Mouse (Mus musculus) kidney, embryonic 16.5 days (tissue): ENCODE results near the gene Adgrf3. TPM values are rescaled to one million over a fixed set of nuclear protein-coding genes. Genes with fewer than 3 reads are reported as not detected.
"Not testable (repeated sequence)": the region's sequence is repeated elsewhere in the genome, so short reads cannot be mapped to it uniquely, and the experiment has no call there.

Experiments
- ATAC-seq: fragments of 200-750 bp; cut with Nextera tagmentation; 2 replicates; pipeline ENCODE4 v1.8.0; 2017; ENCODE audit warnings: moderate TSS enrichment; ENCODE audit not compliant: low FRiP score, low TSS enrichment
- H3K27ac ChIP-seq: fragments of 300-500 bp; sonication (generic); 2 replicates; pipeline ENCODE4 v1.5.1; 2014; ENCODE audit warnings: low read length
- H3K27me3 ChIP-seq: fragments of 300-500 bp; sonication (generic); 2 replicates; pipeline ENCODE4 v1.6.1; 2014; ENCODE audit warnings: low read length, control low read depth, mixed read lengths; ENCODE audit not compliant: insufficient read depth
- H3K36me3 ChIP-seq: fragments of 300-500 bp; sonication (generic); 2 replicates; pipeline ENCODE4 v1.6.1; 2014; ENCODE audit warnings: low read length, control low read depth, mixed read lengths; ENCODE audit not compliant: insufficient read depth
- H3K4me1 ChIP-seq: fragments of 300-500 bp; sonication (generic); 2 replicates; pipeline ENCODE4 v1.6.1; 2014; ENCODE audit warnings: low read length, control low read depth, mixed read lengths; ENCODE audit not compliant: insufficient read depth
- H3K4me2 ChIP-seq: fragments of 300-500 bp; sonication (generic); replicated peaks from 2 replicates; pipeline ENCODE4 v1.6.1; 2014; ENCODE audit warnings: low read depth, low read length
- H3K4me3 ChIP-seq: fragments of 300-500 bp; sonication (generic); 2 replicates; pipeline ENCODE4 v1.5.1; 2014; ENCODE audit warnings: mild to moderate bottlenecking, low read length
- H3K9ac ChIP-seq: fragments of 300-500 bp; sonication (generic); replicated peaks from 2 replicates; pipeline ENCODE4 v1.6.1; 2014; ENCODE audit warnings: low read length
- H3K9me3 ChIP-seq: fragments of 300-500 bp; sonication (generic); 2 replicates; pipeline ENCODE4 v1.6.1; 2016; ENCODE audit warnings: low read length, control low read depth
- WGBS: fragments of 180-500 bp; shearing (Covaris S2); extraction: QIAGEN DNeasy Blood & Tissue Kit; methylation state at CpG from one replicate; pipeline ENCODE4 v1.1.7; 2014; 5-methylcytosine and 5-hydroxymethylcytosine counted together
- polyA plus RNA-seq: library from polyadenylated mRNA; unstranded; fragments of >200 nt; fragmentation: Nextera tagmentation; extraction: Ambion mirVana; gene quantifications from 2 replicates; pipeline ENCODE4 v1.2.1, GENCODE M21; 2015

The Adgrf3 gene
- polyA plus RNA-seq, 1 experiment from 2014 or later, result 0.40 TPM

DNA sequence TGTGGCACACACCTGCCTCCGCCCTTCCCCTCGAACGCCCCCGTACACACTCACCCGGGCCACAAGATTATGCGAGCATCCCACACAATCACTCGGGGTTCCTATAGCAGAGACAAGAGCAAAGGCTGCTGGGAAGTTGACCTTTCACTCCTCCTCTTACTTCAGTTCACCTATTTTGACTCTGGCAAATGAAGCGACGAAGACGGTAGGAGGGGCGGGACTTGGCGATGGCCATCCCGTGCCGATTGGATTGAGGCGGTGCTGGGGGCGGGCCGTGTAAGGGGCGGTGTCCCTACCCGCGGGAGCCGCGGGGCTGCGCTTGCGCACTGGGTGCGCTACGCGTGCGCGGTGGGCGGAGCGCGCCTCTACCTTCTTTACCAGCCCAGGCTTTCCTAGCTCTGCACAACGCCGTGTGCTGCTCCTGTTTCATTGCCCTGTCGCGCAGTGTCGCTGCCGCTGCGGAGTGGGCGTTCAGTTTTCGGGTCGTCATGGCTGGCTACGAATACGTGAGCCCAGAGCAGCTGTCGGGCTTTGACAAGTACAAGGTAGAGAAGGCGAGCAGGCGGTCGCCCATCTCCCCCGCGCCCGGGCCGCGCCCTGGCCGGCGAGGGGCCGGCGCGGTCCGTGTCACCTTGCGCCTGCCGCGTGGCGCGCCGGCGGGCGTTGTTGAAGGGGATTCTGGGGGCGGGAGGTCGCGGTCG lies 26.9 kb upstream of the Adgrf3 start, which contains the start of gene Selenoi:
Gene Selenoi (plus strand): TSS at position 311 of the 701 bp plus-strand sequence.
- peak; percentile 100 for ATAC-seq
- Histone ChIP-seq H3K36me3 (peaks cover 11% of the 10 kb centered on the region; the same call in 1 of the 2 replicates), H3K4me3 (peak within 1 kb of the TSS; percentile 86), H3K4me1 (peaks cover 21% of the 10 kb centered on the region), H3K9me3 (peaks cover 11% of the 10 kb centered on the region), H3K4me2 (peak within 1 kb of the TSS; percentile 80), H3K27me3 (no peaks in the 10 kb centered on the region), H3K9ac (peak within 1 kb of the TSS; percentile 82), H3K27ac (peak within 1 kb of the TSS; percentile 86)
- 2% methylated on average over 71 of the region's 71 CpGs for WGBS

DNA sequence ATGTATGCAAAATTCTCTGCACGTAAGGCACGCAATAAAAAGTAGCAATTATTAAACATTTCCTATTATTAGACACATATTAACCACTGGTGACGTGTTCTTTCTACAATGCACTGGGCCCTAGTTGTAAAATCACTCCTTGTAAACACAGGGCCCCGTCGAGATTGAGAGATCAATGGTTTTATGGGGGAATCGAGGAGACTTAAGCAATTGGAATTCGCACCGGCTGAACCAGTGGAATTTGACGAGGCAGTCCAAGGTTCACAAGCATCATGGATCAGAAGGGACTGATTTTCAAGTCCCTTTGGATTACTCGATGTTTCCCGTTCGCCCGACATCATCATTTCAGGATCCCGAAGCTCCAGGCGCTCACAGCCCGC lies 26.4 kb upstream of the Adgrf3 start:
- Histone ChIP-seq H3K4me2 (peak overlapping the region; percentile 80), H3K9me3 (peaks cover 11% of the 10 kb centered on the region), H3K36me3 (peaks cover 11% of the 10 kb centered on the region; the same call in 1 of the 2 replicates), H3K27ac (peak overlapping the region; percentile 84), H3K4me1 (peaks cover 21% of the 10 kb centered on the region), H3K9ac (peak overlapping the region; percentile 78), H3K27me3 (no peaks in the 10 kb centered on the region), H3K4me3 (peak overlapping the region; percentile 86)
- no peak; the same call in 1 of the 2 replicates for ATAC-seq
- 34% methylated on average over 16 of the region's 16 CpGs for WGBS

DNA sequence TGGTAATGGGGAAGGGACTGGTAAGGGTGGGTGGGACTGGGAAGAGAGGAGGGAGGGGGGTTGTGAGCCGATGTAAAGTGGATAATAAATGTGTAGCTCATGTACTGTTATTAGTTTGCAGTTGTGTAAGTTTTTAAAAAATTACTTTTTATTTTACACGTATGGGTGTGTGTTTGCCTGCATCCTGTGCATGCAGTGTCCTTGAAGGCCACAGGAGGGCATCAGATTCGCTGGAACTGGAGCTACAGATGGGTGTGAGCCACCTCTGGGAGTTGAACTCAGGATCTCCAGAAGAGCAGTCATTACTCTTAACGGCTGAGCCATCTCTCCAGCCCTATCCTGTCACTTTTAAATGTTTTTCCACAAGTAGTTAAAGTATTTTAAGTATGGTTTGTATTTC lies 25.4 kb upstream of the Adgrf3 start:
- Histone ChIP-seq H3K36me3 (peaks cover 11% of the 10 kb centered on the region; the same call in 1 of the 2 replicates), H3K9ac (no peak overlapping the region)
- ATAC-seq, result no peak

DNA sequence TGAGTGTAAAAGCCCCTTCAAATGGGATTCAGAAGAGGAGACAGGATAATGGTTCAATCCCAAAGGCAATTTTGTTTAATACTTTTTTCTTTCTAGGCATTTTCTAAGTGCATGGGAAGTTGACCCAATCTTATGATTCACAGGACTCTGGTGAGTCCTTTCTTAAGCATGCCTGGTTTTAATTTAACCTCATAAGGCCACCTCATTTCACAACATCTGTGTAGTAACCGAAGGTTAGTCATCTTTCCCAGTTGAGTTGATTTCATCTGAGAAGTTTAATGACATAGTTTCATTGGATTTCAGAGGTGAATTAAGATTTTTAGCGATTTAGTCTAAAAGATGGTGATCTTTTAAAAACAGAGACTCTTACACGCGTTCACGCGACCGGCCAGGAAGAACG lies 17.2 kb upstream of the Adgrf3 start:
- no peak for ATAC-seq
- Histone ChIP-seq H3K27ac (no peak overlapping the region), H3K4me3 (no peak overlapping the region), H3K36me3 (peaks cover 7% of the 10 kb centered on the region; the same call in 1 of the 2 replicates), H3K9ac (no peak overlapping the region), H3K4me1 (no peaks in the 10 kb centered on the region), H3K9me3 (no peaks in the 10 kb centered on the region), H3K4me2 (no peak overlapping the region), H3K27me3 (no peaks in the 10 kb centered on the region)
- WGBS, result 99% methylated on average over 8 of the region's 8 CpGs

More for the DNA sequence above, 25.4 kb upstream of the Adgrf3 start:
- Histone ChIP-seq H3K27ac (no peak overlapping the region), H3K27me3 (no peaks in the 10 kb centered on the region), H3K4me2 (no peak overlapping the region), H3K4me3 (no peak overlapping the region), H3K4me1 (peaks cover 21% of the 10 kb centered on the region), H3K9me3 (peaks cover 11% of the 10 kb centered on the region)
- WGBS, result 91% methylated on average over 4 of the region's 4 CpGs

DNA sequence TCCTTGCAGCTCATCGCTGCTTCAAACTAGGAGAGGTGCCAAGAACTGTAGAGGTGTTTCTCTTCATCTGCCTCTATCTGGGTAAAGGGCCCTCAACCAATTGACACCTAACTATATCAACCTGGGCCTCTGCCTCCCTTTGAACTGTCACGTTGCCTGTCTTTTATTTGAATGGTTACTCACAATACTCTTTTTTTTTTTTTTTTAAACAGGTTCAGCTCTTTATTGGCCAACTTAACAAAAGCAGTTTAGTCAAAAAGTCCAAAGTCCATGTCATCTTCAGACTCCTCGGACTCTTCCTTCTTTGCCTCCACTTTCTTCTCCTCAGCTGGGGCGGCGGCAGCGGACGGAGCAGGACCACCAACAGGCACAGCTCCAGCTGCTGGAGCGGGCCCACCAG lies 15.1 kb upstream of the Adgrf3 start:
- Histone ChIP-seq H3K36me3 (peaks cover 7% of the 10 kb centered on the region; the same call in 1 of the 2 replicates), H3K4me1 (no peaks in the 10 kb centered on the region), H3K9me3 (no peaks in the 10 kb centered on the region), H3K4me3 (no peak overlapping the region), H3K27me3 (no peaks in the 10 kb centered on the region), H3K4me2 (no peak overlapping the region), H3K27ac (no peak overlapping the region), H3K9ac (no peak overlapping the region)
- no peak for ATAC-seq
- 77% methylated on average over 8 of the region's 8 CpGs for WGBS

DNA sequence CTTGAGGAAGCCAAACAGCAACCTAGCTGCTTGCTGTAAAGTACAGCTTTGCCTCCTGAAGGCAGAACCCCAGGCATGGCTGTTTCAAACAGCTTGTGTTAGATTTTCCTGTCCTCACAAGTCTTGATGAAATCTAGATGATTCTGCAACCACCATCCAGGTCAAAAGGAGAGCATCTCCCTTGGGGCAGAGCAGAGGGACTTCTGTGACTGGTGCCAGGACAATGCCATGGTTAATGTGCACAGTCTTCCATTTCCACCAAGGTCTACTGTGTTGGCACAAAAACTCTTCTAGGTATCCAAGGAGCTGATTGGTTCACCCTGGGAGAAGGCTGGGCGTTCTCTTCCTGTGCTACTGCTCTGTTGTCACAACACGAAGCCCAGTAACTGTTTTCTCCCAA lies 14.2 kb upstream of the Adgrf3 start:
- Histone ChIP-seq H3K4me3 (no peak overlapping the region), H3K9ac (no peak overlapping the region), H3K4me1 (no peaks in the 10 kb centered on the region), H3K9me3 (no peaks in the 10 kb centered on the region), H3K36me3 (peaks cover 7% of the 10 kb centered on the region; the same call in 1 of the 2 replicates), H3K27me3 (no peaks in the 10 kb centered on the region), H3K4me2 (no peak overlapping the region), H3K27ac (no peak overlapping the region)
- ATAC-seq, result no peak
- 87% methylated on average over 2 of the region's 2 CpGs for WGBS

DNA sequence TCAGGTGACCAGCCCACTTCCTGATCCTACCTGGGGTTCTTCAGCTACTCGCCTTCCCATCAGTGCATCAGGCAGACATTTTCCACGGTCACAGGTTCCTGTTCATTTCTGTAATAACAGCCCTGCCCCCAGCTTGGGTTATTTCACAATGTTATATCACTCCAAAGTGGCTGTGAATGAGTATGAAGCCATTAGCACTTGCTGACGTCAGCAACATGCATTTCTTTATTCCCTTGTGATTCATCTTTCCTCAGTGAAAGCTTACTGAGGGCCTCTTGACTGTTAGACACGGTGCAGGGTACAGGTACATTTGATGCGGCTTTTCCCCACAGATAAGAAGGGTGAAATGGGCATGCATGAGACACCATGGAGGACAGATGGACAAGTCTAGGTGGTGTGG lies 10.4 kb upstream of the Adgrf3 start:
- Histone ChIP-seq H3K4me3 (no peak overlapping the region), H3K36me3 (no peaks in the 10 kb centered on the region), H3K4me1 (no peaks in the 10 kb centered on the region), H3K27me3 (no peaks in the 10 kb centered on the region), H3K27ac (no peak overlapping the region), H3K9ac (no peak overlapping the region), H3K9me3 (no peaks in the 10 kb centered on the region), H3K4me2 (no peak overlapping the region)
- ATAC-seq, result no peak
- whole genome bisulfite sequencing, result 80% methylated on average over 5 of the region's 5 CpGs

DNA sequence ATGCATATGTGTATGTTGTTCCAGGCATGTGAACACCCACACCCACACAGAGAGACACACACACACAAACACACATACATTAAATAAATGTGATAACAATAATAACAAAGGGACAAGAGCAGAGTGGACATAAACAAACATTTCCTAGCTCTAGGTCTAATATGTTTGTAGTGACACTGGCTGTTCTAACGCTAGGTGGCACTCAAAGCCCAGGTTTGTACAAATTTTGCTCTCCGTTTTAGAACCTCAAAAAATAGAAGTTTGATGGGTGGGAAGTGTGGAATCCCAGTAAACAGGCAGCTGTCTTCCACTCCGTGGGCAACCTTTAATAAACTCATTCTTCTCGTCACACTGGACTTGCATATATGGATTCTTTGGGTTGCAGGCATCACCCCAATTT lies 9.4 kb upstream of the Adgrf3 start:
- H3K36me3 ChIP-seq, result no peaks in the 10 kb centered on the region
- H3K27ac ChIP-seq, result no peak overlapping the region
- 13% methylated on average over 4 of the region's 4 CpGs for WGBS
- H3K4me2 ChIP-seq, result no peak overlapping the region
- no peak for ATAC-seq
- no peak overlapping the region for H3K9ac ChIP-seq
- no peaks in the 10 kb centered on the region for H3K9me3 ChIP-seq
- H3K27me3 ChIP-seq, result no peaks in the 10 kb centered on the region
- no peak overlapping the region for H3K4me3 ChIP-seq
- H3K4me1 ChIP-seq, result no peaks in the 10 kb centered on the region

DNA sequence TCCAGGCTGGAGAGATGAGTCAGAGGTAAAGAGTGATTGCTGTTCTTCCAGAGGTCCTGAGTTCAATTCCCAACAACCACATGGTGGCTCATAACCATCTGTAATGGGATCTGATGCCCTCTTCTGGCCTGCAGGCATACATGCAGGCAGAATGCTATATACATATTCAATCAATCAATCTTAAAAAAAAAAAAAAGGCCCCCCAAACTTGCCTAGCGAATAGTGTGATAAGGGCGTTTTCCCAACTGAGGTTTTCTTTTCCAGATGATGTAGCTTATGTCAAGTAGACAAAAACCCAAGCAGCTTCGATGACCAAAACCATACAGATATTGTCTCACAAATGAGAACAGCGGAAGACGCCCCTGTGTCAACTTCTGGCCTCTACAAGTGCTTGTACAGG lies 5.2 kb upstream of the Adgrf3 start:
- not testable (repeated sequence) for H3K4me3 ChIP-seq, H3K27ac ChIP-seq, H3K4me2 ChIP-seq, H3K4me1 ChIP-seq, H3K9ac ChIP-seq, H3K27me3 ChIP-seq, ATAC-seq, H3K9me3 ChIP-seq, H3K36me3 ChIP-seq
- 95% methylated on average over 5 of the region's 5 CpGs for WGBS

DNA sequence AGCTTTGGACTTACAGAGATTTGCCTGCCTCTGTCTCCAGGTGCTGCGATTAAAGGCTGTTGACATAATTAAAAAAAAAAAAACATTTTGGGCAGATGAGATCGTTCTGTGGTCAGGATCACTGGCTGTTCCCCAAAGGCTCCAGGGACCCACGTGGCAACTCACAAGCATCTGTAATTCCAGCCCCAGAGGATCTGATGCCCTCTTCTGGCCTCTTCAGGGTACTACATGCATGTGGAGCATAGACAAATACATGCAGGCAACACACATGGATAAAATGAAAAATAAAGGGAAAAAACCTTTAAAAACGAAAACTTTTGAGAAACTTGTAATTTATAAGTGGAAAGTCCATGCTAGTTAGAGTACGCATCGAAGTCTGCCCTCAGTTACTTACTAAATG lies 1.8 kb upstream of the Adgrf3 start:
- no peak overlapping the region for H3K9ac ChIP-seq
- no peak for ATAC-seq
- H3K4me2 ChIP-seq, result no peak overlapping the region
- H3K27ac ChIP-seq, result no peak overlapping the region
- WGBS, result 74% methylated on average over 6 of the region's 6 CpGs
- H3K9me3 ChIP-seq, result no peaks in the 10 kb centered on the region
- H3K4me1 ChIP-seq, result no peaks in the 10 kb centered on the region; the same call in 1 of the 2 replicates
- H3K27me3 ChIP-seq, result no peaks in the 10 kb centered on the region
- no peaks in the 10 kb centered on the region for H3K36me3 ChIP-seq
- no peak overlapping the region for H3K4me3 ChIP-seq
